Mouse (Mus musculus): ENCODE data around the gene Sarnp. TPM values are rescaled to one million over a fixed set of nuclear protein-coding genes. Genes with fewer than 3 reads are reported as not detected.
"Not testable (repeated sequence)": the region's sequence is repeated elsewhere in the genome, so short reads cannot be mapped to it uniquely, and the experiment has no call there.

Sarnp gene
- polyA plus RNA-seq, 1 experiment, result 88.6 TPM

GRCm38 (mm10) chr10:128803771-128804270 is 13.3 kb upstream of the Sarnp start, which contains the start of gene Dnajc14:
Gene Dnajc14 (plus strand): TSS chr10:128804062.
- Histone ChIP-seq H3K4me1 (ENCODE audit: control insufficient read depth, insufficient read depth, insufficient read length, low read length) (peaks cover 14% of the 10 kb centered on the region), H3K27ac (replicated peaks; ENCODE audit: low read depth, low read length) (peak within 1 kb of the TSS; percentile 96), H3K4me3 (ENCODE audit: insufficient read depth, low read depth, low read length) (peak within 1 kb of the TSS; percentile 92)

DNA sequence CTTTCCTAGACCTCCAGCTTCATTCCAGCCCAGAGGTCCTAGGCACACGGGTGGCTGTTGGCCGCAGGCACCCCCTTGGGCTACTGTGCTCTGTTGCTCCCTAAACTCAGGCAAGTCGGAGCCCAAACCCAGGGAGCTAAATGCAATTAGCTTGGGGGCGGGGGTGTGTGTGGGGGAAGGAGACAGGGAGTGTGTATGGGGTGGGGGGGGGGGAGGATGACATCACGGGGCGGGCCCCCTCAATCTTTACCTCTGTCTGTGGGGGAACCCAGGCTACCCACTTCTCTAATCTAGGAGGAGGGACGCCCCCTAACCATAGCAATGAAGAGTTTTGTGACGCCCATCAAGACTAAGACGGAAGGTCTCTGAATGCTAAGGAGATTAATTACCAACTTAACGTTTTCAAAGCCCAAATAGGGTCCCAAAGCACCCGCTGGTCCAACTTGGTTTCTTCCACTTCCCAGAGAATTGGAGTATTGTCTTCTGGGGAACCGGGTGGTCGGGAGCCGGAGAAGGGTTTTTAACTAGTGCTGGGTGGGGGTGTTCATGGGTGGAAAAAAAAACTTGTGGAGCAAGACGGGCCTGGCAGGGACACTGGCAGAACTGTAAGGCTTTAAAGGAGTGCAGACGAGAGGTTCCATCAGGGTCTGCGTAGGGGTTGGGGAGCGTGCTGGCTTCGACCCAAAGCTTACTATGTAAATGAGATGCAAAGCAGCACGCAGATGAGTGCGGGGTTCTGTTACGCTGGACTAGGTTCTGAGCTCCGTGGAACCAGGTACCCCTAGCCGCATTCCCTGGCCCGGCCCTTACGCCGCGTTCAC is 12.7 kb upstream of the Sarnp start, which contains the start of gene Tmem198b:
TSS of gene Tmem198b (minus strand) at position 100 of the 821 bp plus-strand sequence.
- H3K4me1 ChIP-seq (ENCODE audit: control insufficient read depth, insufficient read depth, insufficient read length, low read length), result peaks cover 18% of the 10 kb centered on the region
- peak within 1 kb of the TSS; percentile 92 for H3K4me3 ChIP-seq (ENCODE audit: insufficient read depth, low read depth, low read length)
- peak within 1 kb of the TSS; percentile 96 for H3K27ac ChIP-seq (replicated peaks; ENCODE audit: low read depth, low read length)

DNA sequence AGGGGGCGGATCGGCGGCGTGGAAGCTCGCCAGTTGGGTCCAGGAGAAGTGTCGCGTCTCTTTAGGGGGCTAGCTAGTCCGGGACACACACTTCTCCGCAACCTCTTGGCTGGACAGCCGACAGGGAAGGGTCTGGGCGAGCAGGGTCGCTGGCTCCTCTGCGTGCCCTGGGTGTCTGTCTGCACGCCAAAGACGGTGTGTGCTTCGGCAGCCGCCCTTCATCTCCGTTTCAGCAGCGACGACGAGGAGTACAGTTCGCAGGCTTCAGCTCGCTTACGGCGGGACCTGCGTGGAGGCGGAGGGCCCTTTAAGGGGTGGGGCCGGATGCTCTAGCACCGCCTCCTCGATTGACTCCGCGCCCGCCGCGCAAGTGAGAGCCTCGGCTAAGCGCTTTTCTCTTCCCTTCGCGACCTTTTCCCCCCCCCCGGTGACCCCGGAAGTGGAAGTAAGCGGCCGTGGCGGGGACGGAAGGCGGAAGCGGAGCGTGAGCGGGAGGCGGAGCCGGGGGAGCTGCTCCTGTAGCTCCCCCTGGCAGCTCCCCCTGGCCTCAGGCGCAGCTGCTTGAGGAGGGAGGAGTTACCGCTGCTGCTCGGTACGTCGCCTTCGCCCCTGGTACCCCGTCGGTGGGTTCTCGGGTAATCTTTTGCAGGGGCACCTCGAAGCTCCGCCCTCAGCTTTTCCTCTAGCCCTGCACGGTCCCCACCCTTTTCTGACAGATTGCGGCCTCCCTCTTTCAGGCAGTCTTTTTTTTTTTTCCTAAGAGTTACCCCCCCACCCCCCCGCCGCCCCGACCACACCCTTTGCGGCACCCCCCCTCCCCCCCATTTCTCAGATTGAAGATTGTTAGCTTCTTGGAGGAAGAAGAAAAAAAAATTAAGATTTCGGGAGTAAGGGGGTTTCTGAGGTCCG is 11.8 kb upstream of the Sarnp start:
- H3K4me1 ChIP-seq (ENCODE audit: control insufficient read depth, insufficient read depth, insufficient read length, low read length), result peaks cover 19% of the 10 kb centered on the region
- peak overlapping the region; percentile 96 for H3K27ac ChIP-seq (replicated peaks; ENCODE audit: low read depth, low read length)
- peak overlapping the region; percentile 92 for H3K4me3 ChIP-seq (ENCODE audit: insufficient read depth, low read depth, low read length)

GRCm38 (mm10) chr10:128806086-128806485 is 11.0 kb upstream of the Sarnp start:
- Histone ChIP-seq H3K27ac (replicated peaks; ENCODE audit: low read depth, low read length) (no peak overlapping the region), H3K4me3 (ENCODE audit: insufficient read depth, low read depth, low read length) (peak overlapping the region; percentile 46), H3K4me1 (ENCODE audit: control insufficient read depth, insufficient read depth, insufficient read length, low read length) (peaks cover 19% of the 10 kb centered on the region)

- Histone ChIP-seq H3K27ac (replicated peaks; ENCODE audit: low read depth, low read length) (no peak overlapping the region), H3K4me1 (ENCODE audit: control insufficient read depth, insufficient read depth, insufficient read length, low read length) (peaks cover 19% of the 10 kb centered on the region), H3K4me3 (ENCODE audit: insufficient read depth, low read depth, low read length) (peak overlapping the region; percentile 46)
Observed at GRCm38 (mm10) chr10:128807018-128807417, 10.1 kb upstream of the Sarnp start.

- Histone ChIP-seq H3K27ac (replicated peaks; ENCODE audit: low read depth, low read length) (no peak overlapping the region), H3K4me1 (ENCODE audit: control insufficient read depth, insufficient read depth, insufficient read length, low read length) (peaks cover 3% of the 10 kb centered on the region; the same call in 1 of the 2 replicates), H3K4me3 (ENCODE audit: insufficient read depth, low read depth, low read length) (no peak overlapping the region)
Observed at GRCm38 (mm10) chr10:128820217-128820616, 3.1 kb downstream of the Sarnp start.

DNA sequence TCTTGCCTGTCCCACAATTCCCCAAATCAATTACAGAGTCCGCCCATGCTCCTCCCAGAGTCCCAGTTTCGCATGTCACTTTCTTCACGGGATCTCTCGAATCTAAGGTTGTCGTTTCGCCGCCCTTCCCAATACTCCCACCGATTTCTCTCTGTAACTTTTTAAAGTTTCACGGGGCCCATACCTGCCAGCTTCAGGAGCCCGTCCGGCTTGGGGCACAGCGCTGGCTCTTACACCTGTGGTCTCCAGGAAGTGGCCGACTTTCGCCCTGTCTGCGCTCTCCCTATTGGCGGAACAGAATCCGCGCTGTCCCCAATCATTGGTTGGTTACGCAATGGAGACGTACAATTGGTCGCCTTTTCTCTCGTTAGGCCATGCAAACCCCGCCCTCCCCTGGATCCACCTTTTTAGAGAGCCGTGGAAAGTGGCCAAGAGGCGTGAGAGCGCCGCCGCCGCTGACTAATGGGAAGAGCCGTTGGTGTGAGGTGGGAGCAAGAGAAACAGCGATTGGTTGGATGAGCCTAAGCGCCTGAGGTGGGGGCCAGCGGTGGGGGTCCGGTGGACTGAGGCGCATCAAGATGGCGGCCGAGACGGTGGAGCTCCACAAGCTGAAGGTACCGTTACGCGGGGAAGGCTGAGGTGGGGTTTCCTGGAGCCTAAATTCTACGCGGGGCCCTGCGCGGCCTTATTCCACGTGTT is 4.4 kb downstream of the Sarnp start, which contains the start of gene Ormdl2:
TSS of gene Ormdl2 (minus strand) at position 288 of the 699 bp plus-strand sequence.
- H3K27ac ChIP-seq (replicated peaks; ENCODE audit: low read depth, low read length), result peak within 1 kb of the TSS; percentile 54
- peaks cover 3% of the 10 kb centered on the region; the same call in 1 of the 2 replicates for H3K4me1 ChIP-seq (ENCODE audit: control insufficient read depth, insufficient read depth, insufficient read length, low read length)
- peak within 1 kb of the TSS; percentile 81 for H3K4me3 ChIP-seq (ENCODE audit: insufficient read depth, low read depth, low read length)

DNA sequence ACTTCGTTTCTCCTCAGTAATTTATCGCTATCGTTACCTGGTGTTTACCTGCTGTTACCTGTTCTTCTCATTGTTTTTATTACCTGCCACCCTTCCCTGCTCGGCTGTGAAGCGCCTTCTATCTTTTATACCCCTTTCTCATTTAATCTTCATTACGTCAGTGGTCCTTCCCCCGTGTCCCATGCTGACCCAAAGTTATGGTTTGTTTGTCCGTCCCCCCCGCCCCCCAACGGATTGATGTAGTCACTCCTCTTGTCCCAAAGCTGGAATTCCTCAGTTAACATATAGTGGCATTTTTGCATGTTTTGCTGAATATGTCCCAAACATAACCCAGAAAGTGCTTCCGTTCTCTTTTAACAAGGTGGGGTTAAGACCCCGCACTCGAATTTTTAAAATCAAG is 5.0 kb downstream of the Sarnp start:
- peaks cover 3% of the 10 kb centered on the region; the same call in 1 of the 2 replicates for H3K4me1 ChIP-seq (ENCODE audit: control insufficient read depth, insufficient read depth, insufficient read length, low read length)
- peak overlapping the region; percentile 81 for H3K4me3 ChIP-seq (ENCODE audit: insufficient read depth, low read depth, low read length)
- peak overlapping the region; percentile 49 for H3K27ac ChIP-seq (replicated peaks; ENCODE audit: low read depth, low read length)

- not testable (repeated sequence) for H3K4me3 ChIP-seq (ENCODE audit: insufficient read depth, low read depth, low read length); H3K27ac ChIP-seq (replicated peaks; ENCODE audit: low read depth, low read length); H3K4me1 ChIP-seq (ENCODE audit: control insufficient read depth, insufficient read depth, insufficient read length, low read length)
Observed at GRCm38 (mm10) chr10:128823087-128823486, 6.0 kb downstream of the Sarnp start.

DNA sequence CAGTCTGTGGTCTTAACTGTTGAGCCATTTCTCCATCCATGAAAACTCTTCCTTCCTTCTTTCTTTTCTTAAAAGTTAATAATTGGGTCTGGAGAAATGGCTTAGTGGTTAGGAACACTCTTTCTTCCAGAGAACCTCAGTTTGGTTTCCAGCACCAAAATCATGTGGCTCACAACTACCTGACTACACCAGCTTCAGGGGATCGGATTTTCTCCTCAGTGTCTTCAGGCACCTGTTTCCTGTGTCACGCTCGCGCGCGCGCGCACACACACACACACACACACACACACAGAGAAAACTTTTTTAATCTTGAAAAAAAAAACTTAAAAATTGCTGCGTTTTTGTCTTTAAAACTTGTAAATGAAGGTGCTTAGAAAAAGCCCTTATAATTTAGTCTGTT is 6.7 kb downstream of the Sarnp start:
- no peak overlapping the region; the same call in 1 of the 2 replicates for H3K4me3 ChIP-seq (ENCODE audit: insufficient read depth, low read depth, low read length)
- no peak overlapping the region for H3K27ac ChIP-seq (replicated peaks; ENCODE audit: low read depth, low read length)
- H3K4me1 ChIP-seq (ENCODE audit: control insufficient read depth, insufficient read depth, insufficient read length, low read length), result peaks cover 3% of the 10 kb centered on the region; the same call in 1 of the 2 replicates

- Histone ChIP-seq H3K4me1 (ENCODE audit: control insufficient read depth, insufficient read depth, insufficient read length, low read length) (no peaks in the 10 kb centered on the region), H3K27ac (replicated peaks; ENCODE audit: low read depth, low read length) (no peak overlapping the region), H3K4me3 (ENCODE audit: insufficient read depth, low read depth, low read length) (no peak overlapping the region)
Observed at GRCm38 (mm10) chr10:128837400-128837799, 20.3 kb downstream of the Sarnp start.

DNA sequence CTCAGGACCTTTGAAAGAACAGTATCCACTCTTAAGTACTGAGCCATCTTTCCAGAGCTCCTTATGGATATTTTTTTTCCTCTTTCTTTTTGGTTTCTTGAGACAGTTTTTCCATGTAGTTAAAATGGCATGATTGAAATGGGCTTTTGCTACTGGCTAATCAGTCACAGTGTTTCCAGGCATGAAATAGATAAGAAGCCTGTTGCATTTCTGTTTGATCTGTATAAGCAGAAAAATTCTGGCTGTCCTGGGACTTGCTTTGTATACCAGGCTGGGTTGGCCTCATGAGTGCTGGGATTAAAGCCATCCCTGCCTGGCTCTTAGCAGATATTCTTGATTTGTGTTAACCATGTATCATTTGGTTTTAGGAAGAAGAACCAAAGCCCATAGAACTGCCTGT is 22.3 kb downstream of the Sarnp start:
- H3K27ac ChIP-seq (replicated peaks; ENCODE audit: low read depth, low read length), result no peak overlapping the region
- no peak overlapping the region for H3K4me3 ChIP-seq (ENCODE audit: insufficient read depth, low read depth, low read length)
- H3K4me1 ChIP-seq (ENCODE audit: control insufficient read depth, insufficient read depth, insufficient read length, low read length), result no peaks in the 10 kb centered on the region

DNA sequence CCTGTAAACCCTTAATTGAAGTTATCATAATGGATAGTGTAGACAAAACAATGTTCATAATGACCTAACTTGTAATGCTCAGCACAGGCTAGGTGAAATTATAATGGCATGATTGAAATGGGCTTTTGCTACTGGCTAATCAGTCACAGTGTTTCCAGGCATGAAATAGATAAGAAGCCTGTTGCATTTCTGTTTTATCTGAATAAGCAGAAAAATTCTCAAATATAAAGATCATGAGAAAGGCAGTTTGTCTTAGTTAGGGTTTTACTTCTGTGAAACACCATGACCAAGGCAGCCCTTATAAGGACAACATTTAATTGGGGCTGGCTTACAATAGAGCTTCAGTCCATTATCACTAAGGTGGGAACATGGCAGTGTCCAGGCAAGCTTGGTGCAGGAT is 23.5 kb downstream of the Sarnp start:
- no peaks in the 10 kb centered on the region for H3K4me1 ChIP-seq (ENCODE audit: control insufficient read depth, insufficient read depth, insufficient read length, low read length)
- H3K27ac ChIP-seq (replicated peaks; ENCODE audit: low read depth, low read length), result no peak overlapping the region
- H3K4me3 ChIP-seq (ENCODE audit: insufficient read depth, low read depth, low read length), result no peak overlapping the region

- Histone ChIP-seq H3K4me1 (ENCODE audit: control insufficient read depth, insufficient read depth, insufficient read length, low read length) (no peaks in the 10 kb centered on the region), H3K27ac (replicated peaks; ENCODE audit: low read depth, low read length) (no peak overlapping the region), H3K4me3 (ENCODE audit: insufficient read depth, low read depth, low read length) (no peak overlapping the region)
Observed at GRCm38 (mm10) chr10:128843260-128843659, 26.1 kb downstream of the Sarnp start.

Data from brown adipose tissue, adult 24 weeks (tissue).